Mouse (Mus musculus) midbrain, embryonic 13.5 days (tissue): ENCODE data around the gene Syt1. TPM values are rescaled to one million over a fixed set of nuclear protein-coding genes. Genes with fewer than 3 reads are reported as not detected.

Experiments used
- ATAC-seq: fragments of 200-750 bp; cut with Nextera tagmentation; 2 replicates; pipeline ENCODE4 v1.8.0; 2017; ENCODE audit warnings: mild to moderate bottlenecking, moderate TSS enrichment, moderate library complexity
- H3K27ac ChIP-seq: fragments of 300-500 bp; sonication (generic); 2 replicates; pipeline ENCODE4 v1.5.1; 2015; ENCODE audit warnings: inconsistent platforms, mild to moderate bottlenecking, moderate library complexity
- H3K27me3 ChIP-seq: fragments of 300-500 bp; sonication (generic); 2 replicates; pipeline ENCODE4 v1.6.1; 2015; ENCODE audit warnings: mild to moderate bottlenecking, inconsistent platforms
- H3K36me3 ChIP-seq: fragments of 300-500 bp; sonication (generic); 2 replicates; pipeline ENCODE4 v1.6.1; 2015; ENCODE audit warnings: mild to moderate bottlenecking, inconsistent platforms
- H3K4me1 ChIP-seq: fragments of 300-500 bp; sonication (generic); replicated peaks from 2 replicates; pipeline ENCODE4 v1.6.1; 2015; ENCODE audit warnings: inconsistent platforms
- H3K4me2 ChIP-seq: fragments of 300-500 bp; sonication (generic); replicated peaks from 2 replicates; pipeline ENCODE4 v1.6.1; 2015; ENCODE audit warnings: moderate library complexity, mild to moderate bottlenecking, inconsistent platforms
- H3K4me3 ChIP-seq: fragments of 300-500 bp; sonication (generic); replicated peaks from 2 replicates; pipeline ENCODE4 v1.5.1; 2015; ENCODE audit warnings: mild to moderate bottlenecking, inconsistent platforms
- H3K9ac ChIP-seq: fragments of 300-500 bp; sonication (generic); replicated peaks from 2 replicates; pipeline ENCODE4 v1.6.1; 2015; ENCODE audit warnings: mild to moderate bottlenecking, inconsistent platforms
- H3K9me3 ChIP-seq: fragments of 300-500 bp; sonication (generic); 2 replicates; pipeline ENCODE4 v1.6.1; 2016; ENCODE audit warnings: mild to moderate bottlenecking, inconsistent platforms
- WGBS: fragments of 180-500 bp; shearing (Covaris S2); methylation state at CpG from one replicate; pipeline ENCODE4 v1.1.7; 2015; 5-methylcytosine and 5-hydroxymethylcytosine counted together
- polyA plus RNA-seq: library from polyadenylated mRNA; unstranded; fragments of >200 nt; fragmentation: Nextera tagmentation; extraction: Ambion mirVana; gene quantifications from 2 replicates; pipeline ENCODE4 v1.2.1, GENCODE M21; 2015

Gene Syt1
- polyA plus RNA-seq, 1 experiment from 2014 or later = 77.2 TPM

DNA sequence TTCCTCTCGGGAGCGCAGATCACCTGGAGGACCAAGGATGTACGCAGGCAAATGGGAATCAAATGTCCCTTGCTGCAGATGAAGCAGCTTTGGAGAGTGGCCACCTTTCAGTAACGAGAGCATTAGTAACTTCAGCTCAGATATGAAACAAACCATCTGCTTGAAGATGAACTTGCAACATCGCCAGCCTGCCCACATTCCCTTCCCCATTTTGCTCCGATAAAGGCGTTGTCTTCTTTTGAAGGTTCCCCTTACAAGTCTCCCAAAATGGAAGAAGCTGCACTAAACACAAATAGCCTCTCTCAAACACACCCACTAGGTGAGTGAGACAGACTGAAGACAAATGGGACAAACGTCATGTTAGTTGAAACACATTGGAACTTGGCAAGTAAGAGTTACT is 559.3 kb downstream of the Syt1 start:
- H3K9me3 ChIP-seq = no peaks in the 10 kb centered on the region
- H3K4me1 ChIP-seq = peaks cover 4% of the 10 kb centered on the region; the same call in 1 of the 2 replicates
- no peaks in the 10 kb centered on the region for H3K36me3 ChIP-seq
- peaks cover 12% of the 10 kb centered on the region for H3K27me3 ChIP-seq
- H3K4me3 ChIP-seq = no peak overlapping the region
- no peak for ATAC-seq
- no peak overlapping the region for H3K27ac ChIP-seq
- H3K9ac ChIP-seq = no peak overlapping the region
- 89% methylated on average over 8 of the region's 8 CpGs for WGBS
- no peak overlapping the region for H3K4me2 ChIP-seq

DNA sequence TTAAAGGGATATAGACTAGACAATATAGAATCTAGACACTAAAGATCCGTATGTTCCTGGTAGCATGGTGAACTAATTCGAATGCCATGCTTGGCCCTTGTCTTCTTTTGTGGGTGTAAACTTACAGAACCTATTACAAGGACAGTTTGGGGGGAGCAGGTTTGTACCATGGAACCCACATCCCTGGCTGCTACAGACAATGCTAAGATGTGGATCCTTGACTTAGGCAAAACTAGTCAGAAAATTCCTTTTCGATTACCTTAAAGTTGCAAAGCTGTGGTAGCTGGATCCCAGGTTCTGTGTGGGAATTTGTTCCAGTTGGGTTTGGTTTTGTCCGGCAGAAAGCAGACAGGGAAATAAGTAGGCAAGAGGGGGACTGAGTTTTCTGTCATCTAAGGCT is 560.4 kb downstream of the Syt1 start:
- peaks cover 5% of the 10 kb centered on the region; the same call in 1 of the 2 replicates for H3K4me1 ChIP-seq
- H3K27ac ChIP-seq = no peak overlapping the region
- peaks cover 12% of the 10 kb centered on the region for H3K27me3 ChIP-seq
- no peak overlapping the region for H3K4me2 ChIP-seq
- H3K9me3 ChIP-seq = no peaks in the 10 kb centered on the region
- H3K36me3 ChIP-seq = no peaks in the 10 kb centered on the region
- WGBS = 90% methylated on average over 4 of the region's 4 CpGs
- no peak for ATAC-seq
- H3K9ac ChIP-seq = no peak overlapping the region
- H3K4me3 ChIP-seq = no peak overlapping the region

DNA sequence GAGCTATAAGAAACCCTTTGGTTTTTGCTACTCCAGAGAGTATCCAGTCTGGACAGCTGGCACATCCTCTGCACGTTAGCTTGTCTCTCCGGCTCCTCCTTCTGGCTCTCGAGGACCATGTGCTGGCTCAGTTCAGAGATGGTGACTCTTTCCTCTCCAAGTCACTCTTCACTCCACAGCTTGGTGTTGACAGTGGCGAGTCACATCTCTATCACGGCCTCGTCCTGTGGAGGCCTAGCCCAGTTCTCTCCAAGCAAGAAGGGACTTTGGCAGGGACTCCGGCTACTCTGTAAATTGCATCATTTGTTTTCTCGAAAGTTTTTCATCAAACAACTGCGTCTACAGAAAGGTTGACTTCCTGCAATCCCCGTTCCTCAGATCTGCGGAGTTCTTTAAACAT is 562.4 kb downstream of the Syt1 start:
- ATAC-seq = no peak
- Histone ChIP-seq H3K4me1 (peaks cover 13% of the 10 kb centered on the region; the same call in 1 of the 2 replicates), H3K27me3 (peaks cover 12% of the 10 kb centered on the region), H3K27ac (no peak overlapping the region), H3K9ac (no peak overlapping the region), H3K9me3 (no peaks in the 10 kb centered on the region), H3K4me2 (no peak overlapping the region), H3K36me3 (no peaks in the 10 kb centered on the region), H3K4me3 (no peak overlapping the region)
- WGBS = 89% methylated on average over 11 of the region's 11 CpGs
